Mouse (Mus musculus): ENCODE data around the gene Pifo. TPM values are rescaled to one million over a fixed set of nuclear protein-coding genes. Genes with fewer than 3 reads are reported as not detected.
A peak's percentile ranks its signal among the peaks of the same experiment; 100 is the strongest.
"Not testable (repeated sequence)": the region's sequence is repeated elsewhere in the genome, so short reads cannot be mapped to it uniquely, and the experiment has no call there.

Gene Pifo
- polyA plus RNA-seq, 1 experiment from 2014 or later: not detected

DNA sequence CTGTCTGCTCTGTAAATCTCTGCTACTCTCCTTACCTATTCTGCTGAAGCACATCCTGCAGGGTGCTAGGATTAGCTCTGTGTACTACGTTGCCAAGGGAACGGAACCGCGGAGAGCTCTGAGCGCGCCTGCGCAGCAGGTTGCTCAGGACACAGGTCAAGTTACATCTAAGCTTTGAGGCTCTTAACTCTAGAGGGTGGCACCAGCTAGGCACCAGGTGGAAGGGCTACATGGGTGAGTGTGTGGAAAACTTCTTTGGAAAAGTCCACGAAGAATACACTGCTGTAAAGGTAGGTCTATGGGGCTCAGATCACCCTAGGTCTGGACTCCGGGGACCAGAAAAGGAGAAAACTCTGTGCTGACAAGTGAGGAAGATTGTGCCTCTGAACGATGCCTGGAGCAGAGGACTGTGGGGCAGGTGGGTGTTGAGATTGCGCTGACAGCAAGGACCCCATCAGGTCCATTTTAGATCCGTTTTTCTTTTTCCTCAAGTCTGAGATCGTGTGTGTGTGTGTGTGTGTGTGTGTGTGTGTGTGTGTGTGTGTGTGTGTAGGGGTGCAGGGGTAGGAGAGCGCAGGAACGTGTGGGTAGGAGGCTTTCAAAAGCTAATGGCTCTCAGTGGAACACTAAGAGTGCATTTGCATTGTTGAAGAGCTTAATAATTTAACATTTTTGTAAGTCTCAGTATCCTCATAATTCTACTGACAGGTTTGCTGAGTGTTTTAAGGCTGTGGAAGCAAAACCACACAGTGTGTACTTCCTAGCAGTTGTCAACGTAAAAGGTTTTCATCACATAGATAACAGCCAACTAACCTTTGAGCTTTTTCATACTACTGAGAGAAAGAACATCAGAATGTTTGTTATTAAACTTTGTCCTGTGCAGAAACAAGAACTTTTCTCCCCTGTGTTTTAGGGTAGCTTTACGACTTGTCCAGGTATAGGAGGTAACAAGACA lies 12.8 kb downstream of the Pifo start:
- WGBS: 25% methylated on average over 16 of the region's 17 CpGs
- peak; percentile 96 for ATAC-seq (replicated peaks; ENCODE audit: insufficient number of reproducible peaks, low FRiP score, low TSS enrichment, low read depth)
- no peak overlapping the region for H3K4me3 ChIP-seq (ENCODE audit: low read depth, low read length)

DNA sequence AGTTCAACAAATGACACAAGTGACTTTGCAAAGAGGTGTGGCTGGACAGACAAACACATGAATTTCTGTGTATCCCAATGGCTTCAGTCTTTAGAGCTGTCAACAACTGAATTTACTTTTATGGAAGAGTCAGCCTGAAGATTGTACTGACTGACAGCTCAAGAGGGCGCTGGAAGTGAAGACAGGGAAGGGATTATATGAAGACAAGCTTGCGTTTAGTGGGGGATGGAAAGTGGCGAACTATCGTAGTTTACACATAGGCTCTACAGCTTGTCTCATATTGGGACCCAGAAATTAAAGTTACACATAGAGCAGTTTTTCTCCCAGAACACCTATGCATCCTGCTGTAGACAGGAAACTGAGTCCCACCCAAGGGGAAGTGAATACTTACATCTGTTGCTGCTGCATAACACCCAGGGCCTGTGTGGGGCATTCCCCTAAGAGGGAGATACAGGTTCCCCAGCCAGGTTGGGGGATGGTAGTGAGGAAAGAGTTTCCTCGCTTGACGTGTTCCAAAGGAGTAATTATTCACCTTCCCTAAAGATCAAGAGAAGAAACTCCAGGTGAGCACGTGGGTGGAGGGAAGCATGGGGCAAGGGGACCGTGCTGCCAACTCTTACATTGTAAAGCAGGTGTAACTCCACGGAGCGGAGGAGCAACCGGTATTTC lies 13.6 kb downstream of the Pifo start:
- ATAC-seq (replicated peaks; ENCODE audit: insufficient number of reproducible peaks, low FRiP score, low TSS enrichment, low read depth) (peak; percentile 39; the same call in 1 of the 2 replicates), DNase-seq (ENCODE audit: low spot score) (peak; percentile 3)
- Histone ChIP-seq H3K4me2 (ENCODE audit: low read depth, low read length) (peak overlapping the region; percentile 32), H3K9me3 (replicated peaks; ENCODE audit: control insufficient read depth, low read length) (no peaks in the 10 kb centered on the region), H3K27ac (replicated peaks; ENCODE audit: low read depth, low read length) (no peak overlapping the region), H3K36me3 (replicated peaks; ENCODE audit: control insufficient read depth, insufficient read depth, low read depth, low read length) (no peaks in the 10 kb centered on the region), H3K27me3 (ENCODE audit: control insufficient read depth, insufficient read depth, low read length) (no peaks in the 10 kb centered on the region), H3K9ac (replicated peaks; ENCODE audit: low read length) (no peak overlapping the region), H3K4me1 (ENCODE audit: control insufficient read depth, insufficient read depth, low read length) (0 out of 2 replicates have a peak, but pooled peaks cover 3% of the 10 kb centered on the region), H3K4me3 (ENCODE audit: low read depth, low read length) (no peak overlapping the region)
- 13% methylated on average over 11 of the region's 11 CpGs for WGBS

More for the DNA sequence above, 12.8 kb downstream of the Pifo start:
- Histone ChIP-seq H3K27me3 (ENCODE audit: control insufficient read depth, insufficient read depth, low read length) (no peaks in the 10 kb centered on the region), H3K27ac (replicated peaks; ENCODE audit: low read depth, low read length) (no peak overlapping the region), H3K36me3 (replicated peaks; ENCODE audit: control insufficient read depth, insufficient read depth, low read depth, low read length) (no peaks in the 10 kb centered on the region), H3K9me3 (replicated peaks; ENCODE audit: control insufficient read depth, low read length) (no peaks in the 10 kb centered on the region), H3K9ac (replicated peaks; ENCODE audit: low read length) (no peak overlapping the region), H3K4me1 (ENCODE audit: control insufficient read depth, insufficient read depth, low read length) (0 out of 2 replicates have a peak, but pooled peaks cover 3% of the 10 kb centered on the region), H3K4me2 (ENCODE audit: low read depth, low read length) (peak overlapping the region; percentile 32)
- peak; percentile 83 for DNase-seq (ENCODE audit: low spot score)

DNA sequence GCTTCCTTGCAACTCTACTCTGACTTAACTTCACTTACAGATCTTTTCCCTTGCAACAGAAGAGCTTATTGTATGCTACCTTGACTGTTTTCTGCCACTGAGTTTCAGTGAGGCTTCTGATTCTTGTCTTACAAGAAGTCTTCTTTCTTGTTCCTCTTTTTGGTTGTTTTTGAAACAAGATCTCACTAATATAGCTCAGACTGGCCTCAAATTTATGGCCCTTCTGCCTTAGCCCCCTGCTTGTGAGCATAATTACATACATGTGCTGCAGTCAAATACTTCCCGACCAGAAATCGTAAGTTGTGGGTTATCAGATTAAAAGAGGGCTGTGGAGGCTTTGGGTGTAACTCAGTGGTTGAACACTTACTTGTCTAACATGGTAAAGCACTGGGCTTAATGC lies 19.7 kb downstream of the Pifo start:
- Histone ChIP-seq H3K9ac (replicated peaks; ENCODE audit: low read length) (no peak overlapping the region), H3K4me3 (ENCODE audit: low read depth, low read length) (no peak overlapping the region), H3K36me3 (replicated peaks; ENCODE audit: control insufficient read depth, insufficient read depth, low read depth, low read length) (no peaks in the 10 kb centered on the region), H3K27me3 (ENCODE audit: control insufficient read depth, insufficient read depth, low read length) (no peaks in the 10 kb centered on the region), H3K27ac (replicated peaks; ENCODE audit: low read depth, low read length) (no peak overlapping the region), H3K9me3 (replicated peaks; ENCODE audit: control insufficient read depth, low read length) (no peaks in the 10 kb centered on the region), H3K4me2 (ENCODE audit: low read depth, low read length) (no peak overlapping the region), H3K4me1 (ENCODE audit: control insufficient read depth, insufficient read depth, low read length) (no peaks in the 10 kb centered on the region)
- WGBS: 40% methylated on average over 2 of the region's 2 CpGs
- DNase-seq (ENCODE audit: low spot score) (no peak), ATAC-seq (replicated peaks; ENCODE audit: insufficient number of reproducible peaks, low FRiP score, low TSS enrichment, low read depth) (no peak)

DNA sequence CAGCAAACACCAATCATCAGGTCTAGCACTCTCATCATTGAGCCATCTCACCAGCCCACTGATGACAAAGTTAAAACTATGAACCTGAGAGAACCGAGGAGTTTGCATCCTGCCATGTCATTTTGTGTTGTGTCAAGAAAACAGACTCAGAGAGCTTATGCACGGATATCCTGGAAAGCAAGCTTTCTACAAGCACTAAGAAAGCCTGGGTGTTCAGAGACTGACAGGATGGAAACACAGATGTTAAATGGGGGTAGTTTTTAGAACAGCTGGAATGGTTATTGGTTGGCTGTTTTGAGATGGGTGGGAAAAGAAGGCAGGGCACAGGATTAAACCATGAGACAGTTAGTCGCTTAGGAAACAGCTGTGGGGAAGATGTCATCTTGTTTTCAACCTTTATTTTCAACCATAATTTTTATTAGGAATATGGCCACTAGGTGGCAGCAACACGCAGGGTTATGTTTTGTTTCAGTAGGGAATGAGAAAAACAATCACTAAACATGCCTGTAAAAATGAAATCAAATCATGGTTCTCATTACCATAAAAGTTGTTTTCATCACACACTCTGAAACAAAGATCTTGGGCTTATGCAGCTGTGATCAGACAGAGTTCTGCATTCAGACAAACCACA lies 22.7 kb downstream of the Pifo start:
- H3K9ac ChIP-seq (replicated peaks; ENCODE audit: low read length): no peak overlapping the region
- H3K9me3 ChIP-seq (replicated peaks; ENCODE audit: control insufficient read depth, low read length): no peaks in the 10 kb centered on the region
- no peaks in the 10 kb centered on the region for H3K27me3 ChIP-seq (ENCODE audit: control insufficient read depth, insufficient read depth, low read length)
- no peak for ATAC-seq (replicated peaks; ENCODE audit: insufficient number of reproducible peaks, low FRiP score, low TSS enrichment, low read depth)
- H3K4me2 ChIP-seq (ENCODE audit: low read depth, low read length): no peak overlapping the region
- peak; percentile 82 for DNase-seq (ENCODE audit: low spot score)
- no peaks in the 10 kb centered on the region for H3K4me1 ChIP-seq (ENCODE audit: control insufficient read depth, insufficient read depth, low read length)
- H3K4me3 ChIP-seq (ENCODE audit: low read depth, low read length): no peak overlapping the region
- H3K36me3 ChIP-seq (replicated peaks; ENCODE audit: control insufficient read depth, insufficient read depth, low read depth, low read length): no peaks in the 10 kb centered on the region
- WGBS: 36% methylated on average over 4 of the region's 4 CpGs
- H3K27ac ChIP-seq (replicated peaks; ENCODE audit: low read depth, low read length): no peak overlapping the region

DNA sequence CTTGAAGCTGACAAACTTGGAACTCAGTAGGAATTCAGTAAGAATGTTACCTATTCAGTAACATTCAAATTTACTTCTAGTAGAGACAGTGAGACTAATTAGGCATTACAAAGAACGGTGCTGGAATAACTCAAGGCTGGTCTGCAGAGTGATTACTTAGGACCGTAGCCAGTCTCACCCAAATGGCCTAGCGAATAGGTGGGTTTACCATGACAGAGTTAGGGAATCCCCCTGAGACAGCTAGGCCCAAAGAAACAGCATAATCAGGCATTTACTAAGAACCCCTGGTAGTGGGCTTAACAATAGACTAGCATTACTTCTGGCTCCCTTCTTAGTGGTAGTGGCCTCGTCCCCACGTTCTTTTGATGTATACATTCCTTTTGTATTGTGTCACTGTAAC lies 24.8 kb downstream of the Pifo start:
- H3K27me3 ChIP-seq (ENCODE audit: control insufficient read depth, insufficient read depth, low read length); H3K4me2 ChIP-seq (ENCODE audit: low read depth, low read length); H3K36me3 ChIP-seq (replicated peaks; ENCODE audit: control insufficient read depth, insufficient read depth, low read depth, low read length); ATAC-seq (replicated peaks; ENCODE audit: insufficient number of reproducible peaks, low FRiP score, low TSS enrichment, low read depth); DNase-seq (ENCODE audit: low spot score); H3K27ac ChIP-seq (replicated peaks; ENCODE audit: low read depth, low read length); H3K4me1 ChIP-seq (ENCODE audit: control insufficient read depth, insufficient read depth, low read length); H3K9ac ChIP-seq (replicated peaks; ENCODE audit: low read length); H3K4me3 ChIP-seq (ENCODE audit: low read depth, low read length); H3K9me3 ChIP-seq (replicated peaks; ENCODE audit: control insufficient read depth, low read length): not testable (repeated sequence)
- WGBS: 58% methylated on average over 5 of the region's 5 CpGs

DNA sequence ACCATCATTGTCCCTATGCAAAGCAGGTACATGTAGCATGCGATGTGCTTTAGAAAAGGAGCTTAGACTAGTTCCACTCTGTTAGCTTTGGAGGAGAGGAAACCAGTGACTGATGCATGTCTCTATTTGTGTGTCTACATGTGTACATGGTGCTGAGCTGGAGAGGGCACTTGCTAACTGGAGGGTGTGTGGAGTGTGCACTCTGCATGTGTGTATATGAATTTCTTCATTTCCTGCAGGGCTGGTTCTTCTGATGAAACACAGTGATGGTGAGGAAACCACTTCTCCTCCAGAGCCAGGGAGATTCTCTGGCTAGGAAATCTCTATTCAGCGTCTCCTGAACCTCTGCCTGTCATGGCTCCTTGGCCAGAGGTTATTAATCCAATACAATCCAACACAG lies 40.3 kb downstream of the Pifo start:
- no peak for ATAC-seq (replicated peaks; ENCODE audit: insufficient number of reproducible peaks, low FRiP score, low TSS enrichment, low read depth)
- H3K4me3 ChIP-seq (ENCODE audit: low read depth, low read length): no peak overlapping the region
- H3K4me2 ChIP-seq (ENCODE audit: low read depth, low read length): no peak overlapping the region
- H3K27ac ChIP-seq (replicated peaks; ENCODE audit: low read depth, low read length): no peak overlapping the region
- H3K4me1 ChIP-seq (ENCODE audit: control insufficient read depth, insufficient read depth, low read length): no peaks in the 10 kb centered on the region
- no peak for DNase-seq (ENCODE audit: low spot score)
- no peak overlapping the region for H3K9ac ChIP-seq (replicated peaks; ENCODE audit: low read length)
- no peaks in the 10 kb centered on the region; the same call in 1 of the 2 replicates for H3K36me3 ChIP-seq (replicated peaks; ENCODE audit: control insufficient read depth, insufficient read depth, low read depth, low read length)
- H3K27me3 ChIP-seq (ENCODE audit: control insufficient read depth, insufficient read depth, low read length): no peaks in the 10 kb centered on the region
- H3K9me3 ChIP-seq (replicated peaks; ENCODE audit: control insufficient read depth, low read length): no peaks in the 10 kb centered on the region
- WGBS: 92% methylated on average over 2 of the region's 2 CpGs

DNA sequence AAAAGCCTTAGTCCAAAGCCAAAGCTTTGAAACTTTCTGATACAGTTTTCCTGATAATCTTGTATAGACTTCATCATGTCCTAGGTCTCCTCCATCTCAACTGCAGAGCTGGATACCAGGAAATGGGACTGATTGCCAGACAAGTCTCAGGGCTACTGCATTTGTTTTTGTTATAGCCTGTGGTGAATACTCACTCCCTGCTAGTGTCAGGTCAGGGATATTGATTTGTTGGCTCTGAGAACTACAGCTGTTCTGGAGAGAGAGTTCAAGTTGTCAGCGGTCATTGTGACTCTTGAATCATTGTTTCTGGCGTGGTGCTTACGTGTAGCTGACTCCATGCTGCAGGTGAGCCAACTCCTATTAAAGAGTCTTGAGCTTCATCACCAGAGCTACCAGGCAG lies 41.0 kb downstream of the Pifo start, which contains the start of gene Ovgp1:
TSS of gene Ovgp1 (plus strand) at position 301 of the 400 bp plus-strand sequence.
- no peak for DNase-seq (ENCODE audit: low spot score)
- 82% methylated on average over 3 of the region's 3 CpGs for WGBS
- no peak within 1 kb of the TSS for H3K4me2 ChIP-seq (ENCODE audit: low read depth, low read length)
- H3K36me3 ChIP-seq (replicated peaks; ENCODE audit: control insufficient read depth, insufficient read depth, low read depth, low read length): no peaks in the 10 kb centered on the region; the same call in none of the 2 replicates
- no peak within 1 kb of the TSS for H3K9ac ChIP-seq (replicated peaks; ENCODE audit: low read length)
- H3K4me1 ChIP-seq (ENCODE audit: control insufficient read depth, insufficient read depth, low read length): no peaks in the 10 kb centered on the region
- H3K27me3 ChIP-seq (ENCODE audit: control insufficient read depth, insufficient read depth, low read length): no peaks in the 10 kb centered on the region
- no peak within 1 kb of the TSS for H3K27ac ChIP-seq (replicated peaks; ENCODE audit: low read depth, low read length)
- no peak for ATAC-seq (replicated peaks; ENCODE audit: insufficient number of reproducible peaks, low FRiP score, low TSS enrichment, low read depth)
- H3K9me3 ChIP-seq (replicated peaks; ENCODE audit: control insufficient read depth, low read length): no peaks in the 10 kb centered on the region
- H3K4me3 ChIP-seq (ENCODE audit: low read depth, low read length): no peak within 1 kb of the TSS

Measured in embryonic facial prominence, embryonic 11.5 days (tissue).